Mouse (Mus musculus): ENCODE measurements around the gene Ssu72. TPM values are rescaled to one million over a fixed set of nuclear protein-coding genes. Genes with fewer than 3 reads are reported as not detected.

Ssu72 gene
- total RNA-seq, 1 experiment, result 129 TPM

DNA sequence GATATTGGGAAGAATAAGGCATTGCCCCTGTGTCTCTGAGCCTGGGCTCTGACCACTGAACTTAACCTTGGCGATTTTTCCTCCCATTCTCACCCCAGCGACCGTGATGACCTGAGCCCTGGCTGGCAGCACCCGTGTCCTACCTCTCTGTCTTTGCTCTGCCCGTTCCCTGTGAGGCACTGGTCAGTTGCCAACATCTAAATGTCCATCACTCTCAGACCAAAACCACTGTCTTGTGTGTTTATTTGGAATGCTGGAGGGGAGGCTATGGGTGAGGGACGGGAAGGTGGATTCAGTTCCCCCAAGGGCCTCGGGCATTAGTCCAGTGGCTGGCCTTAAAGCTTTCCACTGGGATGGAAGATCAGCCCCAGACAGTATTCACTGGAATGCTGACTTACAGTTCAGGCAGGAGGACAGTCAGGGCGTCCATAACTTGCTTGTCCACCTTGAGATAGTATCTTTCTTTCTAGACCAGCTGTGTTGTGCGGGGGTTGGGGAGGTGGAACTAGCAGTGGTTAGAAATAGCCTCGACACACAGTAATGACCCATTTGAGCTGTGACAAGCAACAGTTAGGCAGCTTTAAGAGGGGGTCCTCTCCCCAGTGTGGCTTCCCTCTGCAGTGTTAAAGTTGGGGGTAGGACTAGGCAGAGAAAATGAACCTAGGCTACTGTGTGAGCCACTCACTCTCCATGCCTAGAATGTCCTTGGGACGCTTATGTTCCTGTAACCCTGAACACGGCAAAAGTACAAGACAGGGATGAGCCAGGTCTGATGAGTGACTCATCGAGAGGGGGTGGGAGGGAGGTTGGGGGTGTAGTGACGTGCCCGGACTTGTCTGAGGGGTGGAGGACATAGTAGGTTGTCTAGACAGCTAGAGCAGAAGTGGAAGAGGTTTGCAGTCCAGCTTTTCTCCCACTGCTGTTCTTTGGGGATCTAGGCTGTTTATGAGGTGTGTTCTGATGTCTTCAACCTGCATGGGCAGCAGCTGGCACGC, 8.0 kb upstream of the Ssu72 start:
- Histone ChIP-seq H3K36me3 (ENCODE audit: control insufficient read depth, insufficient read depth, low read length, poor library complexity, severe bottlenecking) (peaks cover 3% of the 10 kb centered on the region; the same call in 1 of the 2 replicates), H3K27ac (ENCODE audit: insufficient read depth, low read depth, low read length, poor library complexity, severe bottlenecking) (peak overlapping the region; percentile 91), H3K4me1 (ENCODE audit: control insufficient read depth in 2 of 2, insufficient read depth in 2 of 2, low read length in 2 of 2, poor library complexity in 1 of 2) (peaks cover 0 to 20% of the 10 kb centered on the region in 2 experiments; a peak in 1 of 4 replicates), H3K9me3 (ENCODE audit: control insufficient read depth, insufficient read depth, low read depth, low read length) (no peaks in the 10 kb centered on the region), H3K4me3 (ENCODE audit: insufficient read depth in 1 of 2, low read depth in 1 of 2, low read length in 2 of 2, poor library complexity in 1 of 2, severe bottlenecking in 1 of 2) (peak overlapping the region; percentile 39 to 84; a peak in 3 of 4 replicates), H3K9ac (ENCODE audit: insufficient read depth, low read depth, low read length, poor library complexity, severe bottlenecking) (peak overlapping the region; percentile 71)
- in situ Hi-C loops (cut with MboI; ENCODE audit: low sequenced_read_pairs in 2 of 2, unreplicated experiment in 2 of 2), result no loop called here
- peak; percentile 43 for DNase-seq (ENCODE audit: low read depth, low spot score)
- no peak for TF ChIP-seq HCFC1 (IDR thresholded peaks at IDR 0.05; ENCODE audit: borderline replicate concordance, insufficient read depth, low read length)
- TF ChIP-seq ZNF384 (IDR thresholded peaks at IDR 0.05; ENCODE audit: low read depth, low read length), result no peak
- TF ChIP-seq ZC3H11A (IDR thresholded peaks at IDR 0.05; ENCODE audit: borderline replicate concordance, low read depth, low read length), result no peak
- TF ChIP-seq CHD2 (IDR thresholded peaks at IDR 0.05; ENCODE audit: low read depth, low read length), result no peak
- no peak for TF ChIP-seq MAFK (IDR thresholded peaks at IDR 0.05; ENCODE audit: insufficient read depth, low read depth, low read length)

DNA sequence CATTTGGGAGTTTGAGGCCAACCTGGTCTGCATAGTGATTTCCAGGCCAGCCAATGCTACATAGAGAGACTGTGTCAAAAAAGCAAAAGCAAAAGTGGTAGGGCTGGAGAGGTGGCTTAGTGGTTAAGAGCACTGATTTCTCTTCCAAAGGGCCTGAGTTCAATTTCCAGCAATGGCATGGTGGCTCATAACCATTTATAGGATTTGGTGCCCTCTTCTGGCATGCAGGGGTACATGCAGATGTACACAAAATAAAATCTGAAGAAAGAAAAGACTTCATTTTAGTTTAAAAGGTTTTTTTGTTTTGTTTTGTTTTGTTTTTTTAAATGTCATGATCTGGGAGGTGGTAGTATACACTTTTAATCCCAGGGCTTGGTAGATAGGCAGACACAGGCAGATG, 4.2 kb upstream of the Ssu72 start:
- H3K36me3 ChIP-seq (ENCODE audit: control insufficient read depth, insufficient read depth, low read length, poor library complexity, severe bottlenecking), result peaks cover 3% of the 10 kb centered on the region; the same call in 1 of the 2 replicates
- H3K9ac ChIP-seq (ENCODE audit: insufficient read depth, low read depth, low read length, poor library complexity, severe bottlenecking), result no peak overlapping the region
- peak; percentile 31 for DNase-seq (ENCODE audit: low read depth, low spot score)
- H3K27ac ChIP-seq (ENCODE audit: insufficient read depth, low read depth, low read length, poor library complexity, severe bottlenecking), result no peak overlapping the region
- no peak overlapping the region for H3K4me3 ChIP-seq (ENCODE audit: insufficient read depth in 1 of 2, low read depth in 1 of 2, low read length in 2 of 2, poor library complexity in 1 of 2, severe bottlenecking in 1 of 2)
- H3K9me3 ChIP-seq (ENCODE audit: control insufficient read depth, insufficient read depth, low read depth, low read length), result no peaks in the 10 kb centered on the region
- TF ChIP-seq ZNF384 (IDR thresholded peaks at IDR 0.05; ENCODE audit: low read depth, low read length) (no peak), MAFK (IDR thresholded peaks at IDR 0.05; ENCODE audit: insufficient read depth, low read depth, low read length) (no peak), HCFC1 (IDR thresholded peaks at IDR 0.05; ENCODE audit: borderline replicate concordance, insufficient read depth, low read length) (no peak), CHD2 (IDR thresholded peaks at IDR 0.05; ENCODE audit: low read depth, low read length) (no peak), ZC3H11A (IDR thresholded peaks at IDR 0.05; ENCODE audit: borderline replicate concordance, low read depth, low read length) (peak; percentile 56; the same call in 1 of the 2 replicates)
- H3K4me1 ChIP-seq (ENCODE audit: control insufficient read depth in 2 of 2, insufficient read depth in 2 of 2, low read length in 2 of 2, poor library complexity in 1 of 2), result peaks cover 0 to 17% of the 10 kb centered on the region in 2 experiments; a peak in 1 of 4 replicates
- in situ Hi-C loops (cut with MboI; ENCODE audit: low sequenced_read_pairs in 2 of 2, unreplicated experiment in 2 of 2), result no loop called here

DNA sequence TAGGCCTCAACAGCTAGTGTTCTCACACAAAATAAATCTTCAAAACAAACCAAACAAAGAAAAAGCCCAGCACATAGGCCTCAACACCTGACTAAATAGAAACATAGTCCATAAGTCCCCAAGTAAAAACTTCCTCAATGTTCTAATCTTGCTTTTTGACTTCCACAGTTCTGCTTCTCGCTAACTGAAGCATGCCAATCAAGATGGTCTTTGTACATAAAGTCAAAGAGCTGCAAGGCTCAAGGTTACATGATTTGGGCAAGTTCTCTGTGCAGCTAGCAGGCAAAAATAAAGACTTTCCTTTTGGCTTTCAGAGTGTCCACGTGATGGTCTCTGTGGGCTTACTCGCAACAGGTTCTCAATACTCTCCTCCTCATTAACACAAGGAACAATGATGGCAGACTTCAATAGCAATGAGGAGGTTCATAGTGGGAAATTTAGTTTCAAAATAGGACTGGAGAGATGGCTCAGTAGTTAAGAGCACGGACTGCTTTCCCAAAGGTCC, 1.1 kb upstream of the Ssu72 start:
- no peak for DNase-seq (ENCODE audit: low read depth, low spot score)
- Histone ChIP-seq H3K4me3 (ENCODE audit: insufficient read depth in 1 of 2, low read depth in 1 of 2, low read length in 2 of 2, poor library complexity in 1 of 2, severe bottlenecking in 1 of 2) (peak overlapping the region in 1 of 2 experiments; percentile 89; a peak in 1 of 4 replicates), H3K36me3 (ENCODE audit: control insufficient read depth, insufficient read depth, low read length, poor library complexity, severe bottlenecking) (no peaks in the 10 kb centered on the region), H3K9me3 (ENCODE audit: control insufficient read depth, insufficient read depth, low read depth, low read length) (no peaks in the 10 kb centered on the region), H3K9ac (ENCODE audit: insufficient read depth, low read depth, low read length, poor library complexity, severe bottlenecking) (peak overlapping the region; percentile 4; the same call in 1 of the 2 replicates), H3K27ac (ENCODE audit: insufficient read depth, low read depth, low read length, poor library complexity, severe bottlenecking) (no peak overlapping the region), H3K4me1 (ENCODE audit: control insufficient read depth in 2 of 2, insufficient read depth in 2 of 2, low read length in 2 of 2, poor library complexity in 1 of 2) (peaks cover 5 to 8% of the 10 kb centered on the region in 2 experiments; a peak in 3 of 4 replicates)
- TF ChIP-seq ZNF384 (IDR thresholded peaks at IDR 0.05; ENCODE audit: low read depth, low read length) (no peak), HCFC1 (IDR thresholded peaks at IDR 0.05; ENCODE audit: borderline replicate concordance, insufficient read depth, low read length) (no peak), ZC3H11A (IDR thresholded peaks at IDR 0.05; ENCODE audit: borderline replicate concordance, low read depth, low read length) (no peak), MAFK (IDR thresholded peaks at IDR 0.05; ENCODE audit: insufficient read depth, low read depth, low read length) (no peak), CHD2 (IDR thresholded peaks at IDR 0.05; ENCODE audit: low read depth, low read length) (no peak)
- in situ Hi-C loops (cut with MboI; ENCODE audit: low sequenced_read_pairs in 2 of 2, unreplicated experiment in 2 of 2), result no loop called here

DNA sequence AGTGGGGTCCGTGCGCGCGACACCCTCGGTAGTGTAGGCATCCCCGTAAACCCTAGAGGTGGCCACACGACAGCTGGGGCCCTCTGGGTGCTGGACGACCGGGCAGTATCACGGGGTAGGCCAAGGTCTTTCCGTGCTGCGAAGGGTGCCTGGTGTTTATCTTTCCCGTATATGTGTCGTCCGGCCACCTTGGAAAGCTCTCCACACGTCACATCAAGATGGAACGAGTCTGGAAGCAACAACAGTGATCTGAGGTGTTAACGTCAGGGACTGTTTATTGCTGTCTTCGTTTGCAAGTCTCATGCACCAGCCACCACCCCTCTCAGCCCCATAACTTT, 961 bp downstream of the Ssu72 start:
- H3K9ac ChIP-seq (ENCODE audit: insufficient read depth, low read depth, low read length, poor library complexity, severe bottlenecking), result peak overlapping the region; percentile 97
- H3K9me3 ChIP-seq (ENCODE audit: control insufficient read depth, insufficient read depth, low read depth, low read length), result no peaks in the 10 kb centered on the region
- H3K27ac ChIP-seq (ENCODE audit: insufficient read depth, low read depth, low read length, poor library complexity, severe bottlenecking), result peak overlapping the region; percentile 97
- no peak for DNase-seq (ENCODE audit: low read depth, low spot score)
- no peaks in the 10 kb centered on the region for H3K36me3 ChIP-seq (ENCODE audit: control insufficient read depth, insufficient read depth, low read length, poor library complexity, severe bottlenecking)
- peaks cover 8 to 9% of the 10 kb centered on the region in 2 experiments; a peak in 3 of 4 replicates for H3K4me1 ChIP-seq (ENCODE audit: control insufficient read depth in 2 of 2, insufficient read depth in 2 of 2, low read length in 2 of 2, poor library complexity in 1 of 2)
- in situ Hi-C loops (cut with MboI; ENCODE audit: low sequenced_read_pairs in 2 of 2, unreplicated experiment in 2 of 2), result no loop called here
- TF ChIP-seq CHD2 (IDR thresholded peaks at IDR 0.05; ENCODE audit: low read depth, low read length) (no peak), ZNF384 (IDR thresholded peaks at IDR 0.05; ENCODE audit: low read depth, low read length) (no peak), HCFC1 (IDR thresholded peaks at IDR 0.05; ENCODE audit: borderline replicate concordance, insufficient read depth, low read length) (no peak), ZC3H11A (IDR thresholded peaks at IDR 0.05; ENCODE audit: borderline replicate concordance, low read depth, low read length) (no peak), MAFK (IDR thresholded peaks at IDR 0.05; ENCODE audit: insufficient read depth, low read depth, low read length) (no peak)
- H3K4me3 ChIP-seq (ENCODE audit: insufficient read depth in 1 of 2, low read depth in 1 of 2, low read length in 2 of 2, poor library complexity in 1 of 2, severe bottlenecking in 1 of 2), result peak overlapping the region; percentile 89 to 99

Data from ES-E14 (cell line).